Mouse (Mus musculus) lung, postnatal 0 days (tissue): Measurements from ENCODE around the gene Dirc2. TPM values are rescaled to one million over a fixed set of nuclear protein-coding genes. Genes with fewer than 3 reads are reported as not detected.

Source experiments
- ATAC-seq: fragments of 200-750 bp; cut with Nextera tagmentation; 2 replicates; pipeline ENCODE4 v1.8.0; 2017; ENCODE audit warnings: moderate library complexity
- DNase-seq: peaks from one replicate; pipeline ENCODE4 v3.0.0-alpha.2; 2016; ENCODE audit warnings: low spot score
- H3K27ac ChIP-seq: fragments of 300-500 bp; sonication (generic); 2 replicates; pipeline ENCODE4 v1.5.1; 2014; ENCODE audit warnings: antibody characterized with exemption, mild to moderate bottlenecking, low read length, mixed read lengths
- H3K27me3 ChIP-seq: fragments of 300-500 bp; sonication (generic); replicated peaks from 2 replicates; pipeline ENCODE4 v1.6.1; 2014; ENCODE audit warnings: low read length, mixed read lengths; ENCODE audit not compliant: insufficient read depth
- H3K36me3 ChIP-seq: fragments of 300-500 bp; sonication (generic); 2 replicates; pipeline ENCODE4 v1.6.1; 2014; ENCODE audit warnings: low read length, mixed read lengths; ENCODE audit not compliant: insufficient read depth
- H3K4me1 ChIP-seq: fragments of 300-500 bp; sonication (generic); 2 replicates; pipeline ENCODE4 v1.6.1; 2014; ENCODE audit warnings: antibody characterized with exemption, low read depth, low read length, mixed read lengths; ENCODE audit not compliant: insufficient read depth
- H3K4me2 ChIP-seq: fragments of 300-500 bp; sonication (generic); replicated peaks from 2 replicates; pipeline ENCODE4 v1.6.1; 2014; ENCODE audit warnings: low read depth, mild to moderate bottlenecking, low read length, moderate library complexity, mixed read lengths
- H3K4me3 ChIP-seq: fragments of 300-500 bp; sonication (generic); 2 replicates; pipeline ENCODE4 v1.5.1; 2014; ENCODE audit warnings: low read depth, low read length
- H3K9ac ChIP-seq: fragments of 300-500 bp; sonication (generic); replicated peaks from 2 replicates; pipeline ENCODE4 v1.6.1; 2014; ENCODE audit warnings: low read depth, mild to moderate bottlenecking
- H3K9me3 ChIP-seq: fragments of 300-500 bp; sonication (generic); 2 replicates; pipeline ENCODE4 v1.6.1; 2016; ENCODE audit warnings: low read length, mixed read lengths
- CTCF ChIP-seq: IDR thresholded peaks from 2 replicates; pipeline ENCODE4 v1.5.1; 2016; ENCODE audit warnings: antibody characterized with exemption, mild to moderate bottlenecking
- EP300 ChIP-seq: IDR thresholded peaks from 2 replicates; pipeline ENCODE4 v1.6.1; 2016; ENCODE audit warnings: antibody characterized with exemption, mild to moderate bottlenecking, control low read depth
- WGBS: fragments of 180-500 bp; shearing (Covaris S2); extraction: QIAGEN DNeasy Blood & Tissue Kit; methylation state at CpG from one replicate; pipeline ENCODE4 v1.1.7; 2014; 5-methylcytosine and 5-hydroxymethylcytosine counted together
- polyA plus RNA-seq: library from polyadenylated mRNA; unstranded; fragments of >200 nt; fragmentation: Nextera tagmentation; extraction: Ambion mirVana; gene quantifications from 2 replicates; pipeline ENCODE4 v1.2.1, GENCODE M21; 2015

Gene Dirc2
- polyA plus RNA-seq, 1 experiment from 2014 or later: 18.0 TPM

- Histone ChIP-seq H3K27me3 (no peaks in the 10 kb centered on the region), H3K9me3 (no peaks in the 10 kb centered on the region), H3K27ac (no peak overlapping the region), H3K4me1 (no peaks in the 10 kb centered on the region), H3K36me3 (no peaks in the 10 kb centered on the region), H3K4me2 (no peak overlapping the region), H3K4me3 (no peak overlapping the region), H3K9ac (no peak overlapping the region)
- no peak for TF ChIP-seq CTCF
- no peak for TF ChIP-seq EP300
- DNase-seq (no peak), ATAC-seq (no peak)
- 80% methylated on average over 7 of the region's 7 CpGs for WGBS
These were observed 30.9 kb downstream of the Dirc2 start for GRCm38 (mm10) chr16:35738096-35738767.

- Histone ChIP-seq H3K9ac (no peak overlapping the region), H3K36me3 (no peaks in the 10 kb centered on the region), H3K4me1 (no peaks in the 10 kb centered on the region), H3K4me2 (no peak overlapping the region), H3K27me3 (no peaks in the 10 kb centered on the region), H3K4me3 (no peak overlapping the region), H3K27ac (no peak overlapping the region), H3K9me3 (no peaks in the 10 kb centered on the region)
- DNase-seq (peak; percentile 72), ATAC-seq (peak; percentile 70)
- WGBS: 10% methylated on average over 6 of the region's 6 CpGs
- TF ChIP-seq EP300 (no peak), CTCF (peak; percentile 94)
These were observed 35.1 kb downstream of the Dirc2 start for GRCm38 (mm10) chr16:35734038-35734437.

- Histone ChIP-seq H3K4me1 (no peaks in the 10 kb centered on the region), H3K27me3 (no peaks in the 10 kb centered on the region), H3K36me3 (no peaks in the 10 kb centered on the region), H3K4me3 (no peak overlapping the region), H3K4me2 (no peak overlapping the region), H3K9me3 (no peaks in the 10 kb centered on the region), H3K27ac (no peak overlapping the region), H3K9ac (no peak overlapping the region)
- ATAC-seq (no peak), DNase-seq (no peak)
- WGBS: 56% methylated on average over 7 of the region's 7 CpGs
- TF ChIP-seq EP300: no peak
- TF ChIP-seq CTCF: no peak
These were observed 37.1 kb downstream of the Dirc2 start for GRCm38 (mm10) chr16:35732096-35732495.

- no peak overlapping the region for H3K4me3 ChIP-seq
- H3K27ac ChIP-seq: no peak overlapping the region
- DNase-seq (peak; percentile 38), ATAC-seq (peak; percentile 75)
- no peak overlapping the region for H3K4me2 ChIP-seq
- no peaks in the 10 kb centered on the region for H3K9me3 ChIP-seq
- TF ChIP-seq EP300 (no peak), CTCF (no peak)
- no peaks in the 10 kb centered on the region for H3K36me3 ChIP-seq
- 62% methylated on average over 8 of the region's 8 CpGs for WGBS
- H3K27me3 ChIP-seq: no peaks in the 10 kb centered on the region
- H3K4me1 ChIP-seq: no peaks in the 10 kb centered on the region
- no peak overlapping the region for H3K9ac ChIP-seq
These were observed 39.9 kb downstream of the Dirc2 start for GRCm38 (mm10) chr16:35729151-35729738.

GRCm38 (mm10) chr16:35726601-35727000, 42.6 kb downstream of the Dirc2 start:
- no peak overlapping the region for H3K4me2 ChIP-seq
- no peak overlapping the region for H3K27ac ChIP-seq
- no peak for DNase-seq
- TF ChIP-seq EP300 (no peak), CTCF (no peak)
- no peaks in the 10 kb centered on the region for H3K36me3 ChIP-seq
- no peaks in the 10 kb centered on the region for H3K9me3 ChIP-seq
- H3K27me3 ChIP-seq: no peaks in the 10 kb centered on the region
- WGBS: 79% methylated on average over 2 of the region's 2 CpGs
- H3K4me3 ChIP-seq: no peak overlapping the region
- H3K4me1 ChIP-seq: no peaks in the 10 kb centered on the region
- no peak overlapping the region for H3K9ac ChIP-seq
- ATAC-seq: no peak

GRCm38 (mm10) chr16:35724561-35724960, 44.6 kb downstream of the Dirc2 start:
- Histone ChIP-seq H3K36me3 (no peaks in the 10 kb centered on the region), H3K27me3 (no peaks in the 10 kb centered on the region), H3K9ac (no peak overlapping the region), H3K4me2 (no peak overlapping the region), H3K9me3 (no peaks in the 10 kb centered on the region), H3K4me3 (no peak overlapping the region), H3K4me1 (no peaks in the 10 kb centered on the region), H3K27ac (no peak overlapping the region)
- no peak for DNase-seq
- TF ChIP-seq EP300 (no peak), CTCF (no peak)
- ATAC-seq: no peak
- 88% methylated on average over 6 of the region's 6 CpGs for WGBS
